Comparison of ENCODE assay signal across 8 mouse cellular contexts in genomic region chr13:67107681-67108080, GRCm38 (mm10). TPM values are rescaled to one million over a fixed set of nuclear protein-coding genes. Genes with fewer than 3 reads are reported as not detected.
DNase-seq lines count a peak whose midpoint lies in the region; ATAC-seq and TF ChIP-seq lines count a peak whose summit lies in the region.

No protein-coding gene starts in this region.

- 0 out of 2 replicates have a peak, but pooled peaks have one; percentile 19 for ATAC-seq in heart, embryonic 15.5 days (replicated peaks; ENCODE audit: insufficient number of reproducible peaks, insufficient read depth, low FRiP score, low read depth)
- ATAC-seq in hindbrain, postnatal 0 days = no peak
- no peak for ATAC-seq in midbrain, embryonic 16.5 days

- no peaks in the 10 kb centered on the region for H3K9me3 ChIP-seq in heart, embryonic 15.5 days (replicated peaks)
- no peaks in the 10 kb centered on the region for H3K9me3 ChIP-seq in hindbrain, postnatal 0 days (ENCODE audit: low read length)
- no peaks in the 10 kb centered on the region for H3K9me3 ChIP-seq in midbrain, embryonic 16.5 days (replicated peaks; ENCODE audit: control insufficient read depth, low read length, poor library complexity, severe bottlenecking)

- peak overlapping the region; percentile 76 for H3K9ac ChIP-seq in heart, embryonic 15.5 days
- H3K9ac ChIP-seq in hindbrain, postnatal 0 days (replicated peaks; ENCODE audit: low read length) = peak overlapping the region; percentile 54
- no peak overlapping the region; the same call in 1 of the 2 replicates for H3K9ac ChIP-seq in midbrain, embryonic 16.5 days (ENCODE audit: low read depth, low read length)

- TF ChIP-seq CTCF in cortical plate, adult 2 months (IDR thresholded peaks at IDR 0.05; ENCODE audit: extremely low read depth, insufficient read depth, low read length) = no peak
- TF ChIP-seq CTCF in hindbrain, postnatal 0 days (IDR thresholded peaks at IDR 0.05; ENCODE audit: low read depth) = no peak

- TF ChIP-seq POLR2A in cortical plate, adult 2 months (IDR thresholded peaks at IDR 0.05; ENCODE audit: extremely low read depth, insufficient read depth, low read length) = no peak

- WGBS in heart, embryonic 15.5 days = 54% methylated on average over 9 of the region's 9 CpGs
- WGBS in hindbrain, postnatal 0 days = 69% methylated on average over 9 of the region's 9 CpGs
- 71% methylated on average over 9 of the region's 9 CpGs for WGBS in midbrain, embryonic 16.5 days

- no peaks in the 10 kb centered on the region for H3K27me3 ChIP-seq in heart, embryonic 15.5 days
- no peaks in the 10 kb centered on the region for H3K27me3 ChIP-seq in hindbrain, postnatal 0 days (ENCODE audit: insufficient read depth, low read length)
- H3K27me3 ChIP-seq in midbrain, embryonic 16.5 days (ENCODE audit: control insufficient read depth, insufficient read depth, low read depth, low read length) = no peaks in the 10 kb centered on the region

- no peak for DNase-seq in heart, adult 8-10 months (ENCODE audit: low spot score)
- DNase-seq in hindbrain, postnatal 0 days (ENCODE audit: low spot score) = no peak
- DNase-seq in ovary, adult 18-20 months (ENCODE audit: low spot score) = no peak
- DNase-seq in spleen, postnatal 36 days (ENCODE audit: low spot score in 2 of 2) = no peak
- DNase-seq in layer of hippocampus, adult 11-12 months (ENCODE audit: low spot score) = no peak

- peak overlapping the region; percentile 80 for H3K4me2 ChIP-seq in heart, embryonic 15.5 days
- peak overlapping the region; percentile 87 for H3K4me2 ChIP-seq in hindbrain, postnatal 0 days (ENCODE audit: low read depth, low read length)
- H3K4me2 ChIP-seq in midbrain, embryonic 16.5 days (ENCODE audit: low read length) = peak overlapping the region; percentile 80

- H3K27ac ChIP-seq in heart, embryonic 15.5 days = peak overlapping the region; percentile 94
- no peak overlapping the region for H3K27ac ChIP-seq in cortical plate, adult 2 months (ENCODE audit: insufficient read depth, low read length)
- H3K27ac ChIP-seq in hindbrain, postnatal 0 days = peak overlapping the region; percentile 79; the same call in 1 of the 2 replicates
- H3K27ac ChIP-seq in midbrain, embryonic 16.5 days (ENCODE audit: low read length) = no peak overlapping the region

- peak overlapping the region; percentile 75 for H3K4me3 ChIP-seq in heart, embryonic 15.5 days
- H3K4me3 ChIP-seq in cortical plate, adult 2 months (ENCODE audit: insufficient read depth, low read length) = peak overlapping the region; percentile 50
- H3K4me3 ChIP-seq in hindbrain, postnatal 0 days (ENCODE audit: low read length) = peak overlapping the region; percentile 60
- H3K4me3 ChIP-seq in midbrain, embryonic 16.5 days (ENCODE audit: low read depth, low read length) = peak overlapping the region; percentile 46

- H3K4me1 ChIP-seq in heart, embryonic 15.5 days (replicated peaks) = peaks cover 11% of the 10 kb centered on the region
- peaks cover 3% of the 10 kb centered on the region for H3K4me1 ChIP-seq in cortical plate, adult 2 months (ENCODE audit: control insufficient read depth, insufficient read depth, low read length)
- H3K4me1 ChIP-seq in hindbrain, postnatal 0 days (ENCODE audit: insufficient read depth, low read length) = no peaks in the 10 kb centered on the region
- no peaks in the 10 kb centered on the region for H3K4me1 ChIP-seq in midbrain, embryonic 16.5 days (ENCODE audit: control insufficient read depth, insufficient read depth, low read length)

- H3K36me3 ChIP-seq in heart, embryonic 15.5 days = peaks cover 8% of the 10 kb centered on the region
- H3K36me3 ChIP-seq in hindbrain, postnatal 0 days (ENCODE audit: insufficient read depth, low read length) = no peaks in the 10 kb centered on the region
- H3K36me3 ChIP-seq in midbrain, embryonic 16.5 days (ENCODE audit: control insufficient read depth, insufficient read depth, low read length) = no peaks in the 10 kb centered on the region

RNA-seq across cellular contexts. Expression of gene Gm28557, which starts 0.7 kb away (rescaled TPM):
- polyA plus RNA-seq in heart, embryonic 15.5 days (2015; fragmentation: Nextera tagmentation; extraction: Ambion mirVana) = 1.5 and 1.8 TPM in 2 replicates
- 1 to 10 TPM; 1.9 to 2.8 (median 2.2) TPM for total RNA-seq in heart, adult 8-10 months (2022)
- 1.9 and 2.1 TPM in 2 replicates for polyA plus RNA-seq in cortical plate, adult 2 months (2012; rRNA removed)
- total RNA-seq in hindbrain, postnatal 0 days (2014; rRNA removed) = 0.43 and 2.7 TPM in 2 replicates
- 0.78 and 1.3 TPM in 2 replicates for polyA plus RNA-seq in hindbrain, postnatal 0 days (2015; fragmentation: Nextera tagmentation; extraction: Ambion mirVana)
- 0.95 and 1.5 TPM in 2 replicates for polyA plus RNA-seq in midbrain, embryonic 16.5 days (2015; fragmentation: Nextera tagmentation; extraction: Ambion mirVana)

RNA-seq across cellular contexts. Expression of gene Rslcan18, which starts 8.4 kb away (rescaled TPM):
- 0.38 TPM in 2 replicates for polyA plus RNA-seq in heart, embryonic 15.5 days (2015; fragmentation: Nextera tagmentation; extraction: Ambion mirVana)
- total RNA-seq in heart, adult 8-10 months (2022) = under 1 TPM; 0.41 to 0.84 (median 0.80) TPM
- 0.19 TPM in 2 replicates for polyA plus RNA-seq in cortical plate, adult 2 months (2012; rRNA removed)
- total RNA-seq in hindbrain, postnatal 0 days (2014; rRNA removed) = 0.05 TPM in 1 of 2 replicates, not detected in the other
- not detected in 2 replicates for polyA plus RNA-seq in hindbrain, postnatal 0 days (2015; fragmentation: Nextera tagmentation; extraction: Ambion mirVana)
- not detected in 2 replicates for polyA plus RNA-seq in midbrain, embryonic 16.5 days (2015; fragmentation: Nextera tagmentation; extraction: Ambion mirVana)

RNA-seq across cellular contexts. Expression of gene Zfp708, which starts 9.9 kb away (rescaled TPM):
- polyA plus RNA-seq in heart, embryonic 15.5 days (2015; fragmentation: Nextera tagmentation; extraction: Ambion mirVana) = 3.2 and 3.3 TPM in 2 replicates
- total RNA-seq in heart, adult 8-10 months (2022) = under 1 TPM; 0.60 to 0.92 (median 0.80) TPM
- 2.9 and 3.0 TPM in 2 replicates for polyA plus RNA-seq in cortical plate, adult 2 months (2012; rRNA removed)
- 1.8 and 4.2 TPM in 2 replicates for total RNA-seq in hindbrain, postnatal 0 days (2014; rRNA removed)
- polyA plus RNA-seq in hindbrain, postnatal 0 days (2015; fragmentation: Nextera tagmentation; extraction: Ambion mirVana) = 3.9 and 4.6 TPM in 2 replicates
- 9.9 and 10.8 TPM in 2 replicates for polyA plus RNA-seq in midbrain, embryonic 16.5 days (2015; fragmentation: Nextera tagmentation; extraction: Ambion mirVana)

RNA-seq across cellular contexts. Expression of gene Zfp759, which starts 13.8 kb away (rescaled TPM):
- 1.5 and 1.6 TPM in 2 replicates for polyA plus RNA-seq in heart, embryonic 15.5 days (2015; fragmentation: Nextera tagmentation; extraction: Ambion mirVana)
- 1 to 10 TPM; 4.6 to 5.8 (median 5.1) TPM for total RNA-seq in heart, adult 8-10 months (2022)
- 3.2 and 3.6 TPM in 2 replicates for polyA plus RNA-seq in cortical plate, adult 2 months (2012; rRNA removed)
- total RNA-seq in hindbrain, postnatal 0 days (2014; rRNA removed) = 4.8 and 5.9 TPM in 2 replicates
- 2.2 and 2.5 TPM in 2 replicates for polyA plus RNA-seq in hindbrain, postnatal 0 days (2015; fragmentation: Nextera tagmentation; extraction: Ambion mirVana)
- polyA plus RNA-seq in midbrain, embryonic 16.5 days (2015; fragmentation: Nextera tagmentation; extraction: Ambion mirVana) = 4.5 and 4.9 TPM in 2 replicates

RNA-seq across cellular contexts. Expression of gene Zfp712, which starts 46.7 kb away (rescaled TPM):
- 2.2 and 2.4 TPM in 2 replicates for polyA plus RNA-seq in heart, embryonic 15.5 days (2015; fragmentation: Nextera tagmentation; extraction: Ambion mirVana)
- total RNA-seq in heart, adult 8-10 months (2022) = 1 to 10 TPM; 1.0 to 1.5 (median 1.4) TPM
- 2.2 and 2.4 TPM in 2 replicates for polyA plus RNA-seq in cortical plate, adult 2 months (2012; rRNA removed)
- 3.6 TPM in 2 replicates for total RNA-seq in hindbrain, postnatal 0 days (2014; rRNA removed)
- 2.5 and 2.7 TPM in 2 replicates for polyA plus RNA-seq in hindbrain, postnatal 0 days (2015; fragmentation: Nextera tagmentation; extraction: Ambion mirVana)
- polyA plus RNA-seq in midbrain, embryonic 16.5 days (2015; fragmentation: Nextera tagmentation; extraction: Ambion mirVana) = 7.8 and 7.9 TPM in 2 replicates

Comparison
In these comparisons a context has a peak if more than half of its experiments do, and no peak if none do; other contexts are left out.
1. H3K27ac ChIP-seq: peak in heart, embryonic 15.5 days (single experiment) and hindbrain, postnatal 0 days (single experiment); none in cortical plate, adult 2 months (single experiment) and midbrain, embryonic 16.5 days (single experiment).
2. Peak in every context shown above with its lines, with median percentiles within 50 percentile points of each other: H3K4me2 ChIP-seq and H3K4me3 ChIP-seq.